In genomic region chr7:141815361-141815760, GRCm38 (mm10) we compare ENCODE assay signal across 24 mouse cellular contexts. TPM values are rescaled to one million over a fixed set of nuclear protein-coding genes. Genes with fewer than 3 reads are reported as not detected.
DNase-seq lines count a peak whose midpoint lies in the region; ATAC-seq lines count a peak whose summit lies in the region.
"Had no signal": no experiment of that assay in that cellular context is flagged by ENCODE, and none has a peak within 500 bp of the region (broad histone marks: within the 10 kb centered on the region; RNA-seq: fewer than 3 reads in every experiment).

No protein-coding gene starts in this region.

- DNase-seq in gastrocnemius, postnatal 25 days: peak; percentile 19
- no peak for DNase-seq in gastrocnemius, postnatal 14 days
- DNase-seq in limb, embryonic 10.5 days (ENCODE audit: low spot score): no peak
- peak; percentile 16 for DNase-seq in cerebellum, adult 9-11 months
- no peak for DNase-seq in thymus, postnatal 14 days
- DNase-seq: adrenal gland, adult 8-10 months; forebrain, postnatal 0 days; lung, adult 18-20 months; lung, postnatal 10 days; spleen, adult 18-20 months had no signal

- intact Hi-C loops in gastrocnemius, postnatal 14 days (cut with DNase I; ENCODE audit: low total_unique reads): no loop called here

- no peak overlapping the region for H3K9ac ChIP-seq in limb, embryonic 15.5 days
- H3K9ac ChIP-seq: forebrain, postnatal 0 days; limb, embryonic 12.5 days; liver, embryonic 12.5 days; midbrain, embryonic 12.5 days; neural tube, embryonic 15.5 days had no signal

- H3K27me3 ChIP-seq in limb, embryonic 15.5 days: no peaks in the 10 kb centered on the region
- no peaks in the 10 kb centered on the region for H3K27me3 ChIP-seq in limb, embryonic 10.5 days (ENCODE audit: low read depth, poor library complexity, severe bottlenecking)
- H3K27me3 ChIP-seq: limb, embryonic 12.5 days; midbrain, embryonic 12.5 days; neural tube, embryonic 15.5 days had no signal

- H3K9me3 ChIP-seq in limb, embryonic 15.5 days: no peaks in the 10 kb centered on the region
- H3K9me3 ChIP-seq in limb, embryonic 10.5 days (replicated peaks): no peaks in the 10 kb centered on the region
- H3K9me3 ChIP-seq: heart, embryonic 10.5 days; limb, embryonic 12.5 days; liver, embryonic 12.5 days; midbrain, embryonic 12.5 days; neural tube, embryonic 15.5 days had no signal

- H3K4me1 ChIP-seq in limb, embryonic 15.5 days: no peaks in the 10 kb centered on the region
- no peaks in the 10 kb centered on the region for H3K4me1 ChIP-seq in limb, embryonic 10.5 days
- H3K4me1 ChIP-seq: heart, embryonic 10.5 days; limb, embryonic 12.5 days; liver, embryonic 12.5 days had no signal

- WGBS in limb, embryonic 15.5 days: 73% methylated on average over 4 of the region's 4 CpGs
- WGBS in limb, embryonic 10.5 days: 86% methylated on average over 4 of the region's 4 CpGs

- H3K4me2 ChIP-seq in limb, embryonic 15.5 days: no peak overlapping the region
- H3K4me2 ChIP-seq: limb, embryonic 12.5 days; liver, embryonic 12.5 days; midbrain, embryonic 12.5 days; neural tube, embryonic 15.5 days had no signal

- no peaks in the 10 kb centered on the region for H3K36me3 ChIP-seq in limb, embryonic 15.5 days
- H3K36me3 ChIP-seq in limb, embryonic 10.5 days: no peaks in the 10 kb centered on the region
- H3K36me3 ChIP-seq: heart, embryonic 10.5 days; limb, embryonic 12.5 days; liver, embryonic 12.5 days; midbrain, embryonic 12.5 days; neural tube, embryonic 15.5 days had no signal

- H3K27ac ChIP-seq in limb, embryonic 15.5 days: no peak overlapping the region
- no peak overlapping the region for H3K27ac ChIP-seq in limb, embryonic 10.5 days
- H3K27ac ChIP-seq: heart, embryonic 10.5 days; limb, embryonic 12.5 days; liver, embryonic 12.5 days; midbrain, embryonic 12.5 days; neural tube, embryonic 15.5 days had no signal

- ATAC-seq in limb, embryonic 15.5 days (ENCODE audit: insufficient number of reproducible peaks, low FRiP score, low TSS enrichment, low read depth): peak; percentile 26; the same call in 1 of the 2 replicates
- no peak for ATAC-seq in erythroblast, adult 5-6 weeks (replicated peaks; ENCODE audit: low FRiP score, poor library complexity, severe bottlenecking)
- ATAC-seq: forebrain, postnatal 0 days; intestine, postnatal 0 days; liver, embryonic 12.5 days had no signal

- no peak overlapping the region for H3K4me3 ChIP-seq in limb, embryonic 15.5 days
- H3K4me3 ChIP-seq in limb, embryonic 10.5 days: no peak overlapping the region
- H3K4me3 ChIP-seq: heart, embryonic 10.5 days; limb, embryonic 12.5 days; liver, embryonic 12.5 days; midbrain, embryonic 12.5 days; neural tube, embryonic 15.5 days had no signal

RNA-seq across cellular contexts. Expression of gene Muc5b, which starts 23.5 kb away (rescaled TPM):
- total RNA-seq in gastrocnemius, postnatal 25 days (2021): not detected
- not detected for total RNA-seq in gastrocnemius, postnatal 14 days (2021)
- 0.02 and 0.03 TPM in 2 replicates for polyA plus RNA-seq in limb, embryonic 15.5 days (2015; fragmentation: Nextera tagmentation; extraction: Ambion mirVana)
- polyA plus RNA-seq in limb, embryonic 10.5 days (2016; fragmentation: Nextera tagmentation; extraction: Ambion mirVana): 0.01 TPM in 2 replicates
- total RNA-seq in erythroblast, adult 5-6 weeks (2015; ENCODE audit: low replicate concordance): not detected in 2 replicates
- total RNA-seq in erythroblast, adult 5-6 weeks (2017; ENCODE audit: low replicate concordance): not detected in 2 replicates
- total RNA-seq: adrenal gland, adult 8-10 months; forebrain, postnatal 0 days; layer of hippocampus, postnatal 14 days; megakaryocyte, adult 5-6 weeks; MEL had no signal
- polyA plus RNA-seq: forebrain, embryonic 11.5 days had no signal

RNA-seq across cellular contexts. Expression of gene Muc5ac, which starts 26.6 kb away (rescaled TPM):
- total RNA-seq in gastrocnemius, postnatal 25 days (2021): not detected
- total RNA-seq in gastrocnemius, postnatal 14 days (2021): not detected
- 0.01 TPM in 1 of 2 replicates, not detected in the other for polyA plus RNA-seq in limb, embryonic 15.5 days (2015; fragmentation: Nextera tagmentation; extraction: Ambion mirVana)
- polyA plus RNA-seq in limb, embryonic 10.5 days (2016; fragmentation: Nextera tagmentation; extraction: Ambion mirVana): not detected in 2 replicates
- total RNA-seq in erythroblast, adult 5-6 weeks (2015; ENCODE audit: low replicate concordance): not detected in 2 replicates
- total RNA-seq in erythroblast, adult 5-6 weeks (2017; ENCODE audit: low replicate concordance): 0.09 TPM in 1 of 2 replicates, not detected in the other
- total RNA-seq: adrenal gland, adult 8-10 months; common myeloid progenitor, adult 5-6 weeks; forebrain, postnatal 0 days; layer of hippocampus, postnatal 14 days; MEL had no signal
- polyA plus RNA-seq: forebrain, embryonic 11.5 days; forebrain, postnatal 0 days; heart, embryonic 10.5 days; intestine, postnatal 0 days; kidney, embryonic 16.5 days; limb, embryonic 12.5 days; liver, embryonic 12.5 days; midbrain, embryonic 12.5 days; neural tube, embryonic 15.5 days had no signal

Comparison
In these comparisons a context has a peak if more than half of its experiments do, and no peak if none do; other contexts are left out.
1. DNase-seq: peak in gastrocnemius, postnatal 25 days (single experiment) and cerebellum, adult 9-11 months (single experiment); none in gastrocnemius, postnatal 14 days (single experiment), limb, embryonic 10.5 days (single experiment) and thymus, postnatal 14 days (single experiment).